Mouse (Mus musculus) CH12F3 (cell line): ENCODE results near the gene Gabra5.

ENCODE experiments used
- in situ Hi-C: fragments of 300-500 bp; cut with MboI; formaldehyde crosslinking; loops from 2 replicates; pipeline ENCODE4 v1.14.3; 2020; ENCODE audit warnings: low sequenced_read_pairs

Gabra5 gene

GRCm38 (mm10) chr7:57387341-57387654 is 122.6 kb downstream of the Gabra5 start:
- in situ Hi-C loops, result no loop called here

GRCm38 (mm10) chr7:57386517-57387340 is 123.1 kb downstream of the Gabra5 start, which contains the start of gene Gabrg3:
Gene Gabrg3 (minus strand): TSS chr7:57387188.
- in situ Hi-C loops, result no loop called here

- in situ Hi-C loops, result no loop called here
Measured at GRCm38 (mm10) chr7:57384112-57384511, 125.7 kb downstream of the Gabra5 start.

- in situ Hi-C loops, result no loop called here
Measured at GRCm38 (mm10) chr7:57366013-57366390, 143.9 kb downstream of the Gabra5 start.

- in situ Hi-C loops, result no loop called here
Measured at GRCm38 (mm10) chr7:57365134-57366012, 144.5 kb downstream of the Gabra5 start.

DNA sequence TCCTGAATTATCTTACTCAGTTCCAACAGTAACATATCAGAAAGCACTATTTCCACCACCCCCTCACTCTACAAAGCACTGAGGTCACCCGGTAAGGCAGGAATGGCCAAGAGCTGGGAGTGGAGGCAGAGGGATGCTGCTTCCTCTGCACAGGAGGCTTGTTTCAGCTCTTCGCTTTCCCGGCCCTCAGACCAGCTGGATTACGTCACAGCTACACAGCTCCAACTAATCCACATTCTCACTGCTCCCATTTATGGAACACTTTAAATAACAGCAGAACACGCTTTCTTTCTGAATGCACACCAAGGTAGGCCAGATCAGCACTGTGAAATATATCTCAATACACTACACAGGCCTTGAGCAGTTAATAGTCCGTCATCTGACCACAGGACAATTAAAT is 146.0 kb downstream of the Gabra5 start:
- in situ Hi-C loops, result no loop called here

GRCm38 (mm10) chr7:57357871-57358540 is 151.9 kb downstream of the Gabra5 start:
- in situ Hi-C loops, result no loop called here
